15 mouse cellular contexts compared by ENCODE assay signal in genomic region chrX:157698862-157699261, GRCm38 (mm10). TPM values are rescaled to one million over a fixed set of nuclear protein-coding genes. Genes with fewer than 3 reads are reported as not detected.
DNase-seq lines count a peak whose midpoint lies in the region; ATAC-seq lines count a peak whose summit lies in the region.
"Had no signal": no experiment of that assay in that cellular context is flagged by ENCODE, and none has a peak within 500 bp of the region (broad histone marks: within the 10 kb centered on the region; RNA-seq: fewer than 3 reads in every experiment).

TSS of gene Smpx (plus strand) at chrX:157698910.

- no peak within 1 kb of the TSS for H3K9ac ChIP-seq in intestine, embryonic 16.5 days (ENCODE audit: low read depth, low read length)
- no peak within 1 kb of the TSS for H3K9ac ChIP-seq in intestine, embryonic 15.5 days
- H3K9ac ChIP-seq: hindbrain, embryonic 13.5 days; liver, embryonic 13.5 days had no signal

- H3K4me1 ChIP-seq in intestine, embryonic 16.5 days (ENCODE audit: control insufficient read depth, insufficient read depth, low read length) = no peaks in the 10 kb centered on the region
- H3K4me1 ChIP-seq in intestine, embryonic 15.5 days (replicated peaks) = no peaks in the 10 kb centered on the region
- H3K4me1 ChIP-seq: hindbrain, embryonic 13.5 days; liver, embryonic 13.5 days had no signal

- intact Hi-C loops in heart, postnatal 10 days (cut with DNase I) = no loop called here

- ATAC-seq in intestine, embryonic 16.5 days = no peak
- no peak for ATAC-seq in monocyte, adult 5-6 weeks (replicated peaks; ENCODE audit: insufficient number of reproducible peaks, low FRiP score, low TSS enrichment, poor library complexity, severe bottlenecking)
- ATAC-seq in intestine, embryonic 15.5 days = no peak

- H3K27ac ChIP-seq in intestine, embryonic 16.5 days (ENCODE audit: low read length) = no peak within 1 kb of the TSS
- no peak within 1 kb of the TSS for H3K27ac ChIP-seq in intestine, embryonic 15.5 days
- H3K27ac ChIP-seq: hindbrain, embryonic 13.5 days; liver, embryonic 13.5 days had no signal

- no peaks in the 10 kb centered on the region for H3K36me3 ChIP-seq in intestine, embryonic 16.5 days (ENCODE audit: control insufficient read depth, insufficient read depth, low read length)
- H3K36me3 ChIP-seq in intestine, embryonic 15.5 days = no peaks in the 10 kb centered on the region
- H3K36me3 ChIP-seq: hindbrain, embryonic 13.5 days; liver, embryonic 13.5 days had no signal

- DNase-seq in adrenal gland, adult 2 months = peak; percentile 18
- DNase-seq in adrenal gland, postnatal 25 days = no peak
- DNase-seq in heart, adult 11 months = peak; percentile 90
- peak; percentile 40 to 53 for DNase-seq in heart, postnatal 10 days
- DNase-seq: kidney, postnatal 14 days; liver, embryonic 13.5 days; thymus, postnatal 4 days had no signal

- no peaks in the 10 kb centered on the region for H3K27me3 ChIP-seq in intestine, embryonic 16.5 days (replicated peaks; ENCODE audit: control insufficient read depth, insufficient read depth, low read length)
- H3K27me3 ChIP-seq in intestine, embryonic 15.5 days (replicated peaks) = no peaks in the 10 kb centered on the region
- H3K27me3 ChIP-seq: CH12.LX; hindbrain, embryonic 13.5 days; liver, embryonic 13.5 days had no signal

- no peaks in the 10 kb centered on the region for H3K9me3 ChIP-seq in intestine, embryonic 16.5 days (ENCODE audit: control insufficient read depth, low read length)
- no peaks in the 10 kb centered on the region for H3K9me3 ChIP-seq in intestine, embryonic 15.5 days
- H3K9me3 ChIP-seq: hindbrain, embryonic 13.5 days; liver, embryonic 13.5 days had no signal

- no peak within 1 kb of the TSS for H3K4me3 ChIP-seq in intestine, embryonic 16.5 days (ENCODE audit: low read length)
- no peak within 1 kb of the TSS for H3K4me3 ChIP-seq in intestine, embryonic 15.5 days (replicated peaks)
- H3K4me3 ChIP-seq: hindbrain, embryonic 13.5 days; liver, embryonic 13.5 days had no signal

- 58% methylated on average over 8 of the region's 8 CpGs for WGBS in intestine, embryonic 16.5 days
- 54% methylated on average over 8 of the region's 8 CpGs for whole genome bisulfite sequencing in intestine, embryonic 15.5 days

- H3K4me2 ChIP-seq in intestine, embryonic 16.5 days (ENCODE audit: low read depth, low read length) = no peak within 1 kb of the TSS
- H3K4me2 ChIP-seq in intestine, embryonic 15.5 days (replicated peaks) = no peak within 1 kb of the TSS
- H3K4me2 ChIP-seq: hindbrain, embryonic 13.5 days; liver, embryonic 13.5 days; midbrain, embryonic 11.5 days had no signal

RNA-seq across cellular contexts. Expression of gene Smpx, which starts in this region (rescaled TPM):
- total RNA-seq in adrenal gland, adult 2 months (2021) = 10 to 100 TPM; 20.6 to 36.2 TPM
- polyA plus RNA-seq in adrenal gland, adult 2 months (2012; rRNA removed) = 0.67 and 0.93 TPM in 2 replicates
- total RNA-seq in adrenal gland, postnatal 25 days (2021) = 17.5 and 20.4 TPM in 2 replicates
- total RNA-seq in heart, postnatal 10 days (2021) = 100 to 1,000 TPM; 395 to 429 TPM
- polyA plus RNA-seq in intestine, embryonic 16.5 days (2015; fragmentation: Nextera tagmentation; extraction: Ambion mirVana) = 1.4 and 1.6 TPM in 2 replicates
- total RNA-seq in monocyte, adult 5-6 weeks (2017) = not detected in 3 replicates
- 1.5 and 1.7 TPM in 2 replicates for polyA plus RNA-seq in intestine, embryonic 15.5 days (2015; fragmentation: Nextera tagmentation; extraction: Ambion mirVana)
- total RNA-seq: CH12.LX; common myeloid progenitor, adult 5-6 weeks; left cerebral cortex, adult 18-20 months had no signal
- polyA plus RNA-seq: midbrain, embryonic 11.5 days had no signal

Comparison
In these comparisons a context has a peak if more than half of its experiments do, and no peak if none do; other contexts are left out.
1. RNA of gene Smpx (total RNA-seq): 395 to 429 TPM in heart, postnatal 10 days, 20.6 to 36.2 TPM in adrenal gland, adult 2 months and 17.5 to 20.4 TPM in adrenal gland, postnatal 25 days; not detected in monocyte, adult 5-6 weeks; every median in the first group is over 10 times any median in the second.
2. RNA of gene Smpx (total RNA-seq): 395 to 429 TPM in heart, postnatal 10 days; 20.6 to 36.2 TPM in adrenal gland, adult 2 months and 17.5 to 20.4 TPM in adrenal gland, postnatal 25 days; every median in the first group is over 10 times any median in the second.